Mouse (Mus musculus): ENCODE measurements around the gene Hist1h1t.

Gene Hist1h1t

DNA sequence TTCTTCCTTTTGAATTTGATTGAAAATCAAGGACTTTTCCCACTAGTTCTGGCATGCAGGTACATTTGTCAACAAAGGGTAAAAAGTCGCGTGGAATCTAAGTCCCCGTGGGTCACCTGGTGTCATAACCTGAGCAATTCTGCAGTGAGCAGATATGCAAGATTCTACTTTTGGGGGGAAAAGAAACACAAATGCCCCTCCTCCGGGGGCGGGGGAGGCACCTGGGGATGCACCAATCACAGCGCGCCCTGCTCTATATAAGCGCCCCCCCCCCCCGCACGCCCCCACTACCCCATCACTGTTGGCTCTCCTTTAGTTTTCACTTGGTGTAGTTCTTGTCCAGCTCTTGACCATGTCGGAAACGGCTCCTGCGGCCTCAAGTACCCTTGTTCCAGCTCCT, at the start of gene Hist1h1t:
Hist1h1t (plus strand) TSS at position 301 of the 400 bp plus-strand sequence.
- no peak for DNase-seq (ENCODE audit: low read depth, low spot score)

DNA sequence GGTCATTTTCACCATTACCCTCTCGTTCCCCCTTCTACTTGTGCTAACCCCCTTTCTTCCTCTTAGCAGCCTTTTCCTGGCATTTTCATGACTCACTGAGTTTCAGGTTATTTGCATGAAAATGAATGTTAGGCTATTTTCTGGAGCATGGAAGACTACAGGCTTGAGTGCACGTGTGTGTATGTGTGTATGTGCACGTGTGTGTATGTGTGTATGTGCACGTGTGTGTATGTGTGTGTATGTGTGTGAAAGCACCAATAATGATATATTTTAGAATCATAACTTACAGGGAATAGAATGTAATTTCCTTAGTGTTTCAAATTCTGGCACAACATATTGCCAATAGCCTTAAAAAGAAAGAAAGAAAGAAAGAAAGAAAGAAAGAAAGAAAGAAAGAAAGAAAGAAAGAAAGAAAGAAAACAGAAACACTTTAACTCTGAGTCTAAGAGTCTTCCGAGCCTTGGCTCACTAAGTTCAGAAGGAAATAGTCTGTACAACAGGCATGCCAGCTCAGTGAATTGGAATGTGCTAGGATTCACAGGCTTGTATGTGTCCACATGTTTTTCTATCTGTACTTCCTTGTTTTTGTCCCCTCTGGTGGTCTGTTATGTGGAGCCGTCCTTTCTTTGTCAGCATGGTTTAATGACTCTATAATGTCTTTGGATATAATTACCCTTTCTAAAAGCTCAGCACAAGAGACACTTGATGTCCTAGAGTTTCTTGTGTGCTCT, 35.8 kb upstream of the Hist1h1t start:
- DNase-seq (ENCODE audit: low read depth, low spot score) = no peak

DNA sequence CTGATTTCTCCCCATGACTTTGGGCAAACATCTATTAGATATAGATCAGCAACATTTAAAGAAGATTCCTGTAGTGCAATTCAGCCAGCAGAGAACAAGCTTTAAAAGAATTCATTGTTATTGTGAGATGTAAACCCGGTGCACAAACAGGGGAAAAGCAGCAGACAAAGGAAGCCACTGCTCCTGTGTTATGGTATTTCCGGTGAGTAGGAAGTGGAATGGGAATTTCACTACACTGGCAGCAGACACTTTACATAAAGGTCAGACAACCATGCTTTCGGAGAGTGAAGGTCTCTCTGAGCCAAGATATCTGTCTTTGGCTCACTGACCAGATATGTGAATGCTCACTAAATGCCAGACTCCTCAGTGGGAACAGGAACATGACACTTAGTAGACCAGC, 33.1 kb upstream of the Hist1h1t start:
- DNase-seq (ENCODE audit: low read depth, low spot score) = peak; percentile 58

DNA sequence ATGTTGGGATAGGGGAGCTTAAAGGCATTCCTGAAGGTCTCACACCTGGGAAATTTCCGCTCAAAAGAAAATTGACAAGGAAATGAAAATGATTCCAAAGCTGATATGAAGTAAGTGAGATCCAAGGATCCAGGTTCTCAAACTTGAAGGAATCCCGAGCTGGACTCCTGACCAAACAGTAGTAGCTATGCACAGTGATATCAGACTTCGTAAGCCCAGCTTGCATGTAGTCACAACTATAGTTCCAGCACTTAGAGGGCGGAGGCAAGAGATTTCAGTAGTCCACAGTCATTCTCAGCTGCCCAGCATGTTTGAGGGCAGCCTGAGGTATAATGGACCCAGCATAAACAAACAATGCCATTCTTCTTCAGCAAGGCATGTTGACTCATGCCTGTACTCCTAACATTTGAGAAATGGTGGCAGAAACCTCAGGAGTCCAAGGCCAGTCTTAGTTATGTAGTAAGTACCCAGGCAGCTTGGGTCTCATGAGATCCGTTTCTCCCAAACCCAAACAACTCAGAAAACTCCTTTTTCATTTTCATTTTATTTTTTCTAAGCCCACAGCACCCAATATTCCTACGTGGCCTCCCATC, 13.5 kb upstream of the Hist1h1t start:
- no peak for DNase-seq (ENCODE audit: low read depth, low spot score)

DNA sequence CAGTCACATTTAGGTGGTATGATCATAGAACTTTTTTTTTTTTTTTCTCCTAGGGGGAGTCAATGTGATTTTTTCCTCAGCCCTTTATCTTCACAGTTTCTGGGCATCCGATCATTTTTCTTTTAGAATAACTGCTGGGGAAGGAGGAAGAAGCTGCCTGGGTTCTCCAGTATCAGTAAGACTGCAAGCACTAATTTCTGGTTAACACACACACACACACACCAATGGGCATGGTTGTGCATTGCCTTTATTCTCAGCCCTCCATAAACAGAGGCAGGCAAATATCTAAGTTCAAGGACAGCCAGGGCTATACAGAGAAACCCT, 13.0 kb upstream of the Hist1h1t start:
- no peak for DNase-seq (ENCODE audit: low read depth, low spot score)

DNA sequence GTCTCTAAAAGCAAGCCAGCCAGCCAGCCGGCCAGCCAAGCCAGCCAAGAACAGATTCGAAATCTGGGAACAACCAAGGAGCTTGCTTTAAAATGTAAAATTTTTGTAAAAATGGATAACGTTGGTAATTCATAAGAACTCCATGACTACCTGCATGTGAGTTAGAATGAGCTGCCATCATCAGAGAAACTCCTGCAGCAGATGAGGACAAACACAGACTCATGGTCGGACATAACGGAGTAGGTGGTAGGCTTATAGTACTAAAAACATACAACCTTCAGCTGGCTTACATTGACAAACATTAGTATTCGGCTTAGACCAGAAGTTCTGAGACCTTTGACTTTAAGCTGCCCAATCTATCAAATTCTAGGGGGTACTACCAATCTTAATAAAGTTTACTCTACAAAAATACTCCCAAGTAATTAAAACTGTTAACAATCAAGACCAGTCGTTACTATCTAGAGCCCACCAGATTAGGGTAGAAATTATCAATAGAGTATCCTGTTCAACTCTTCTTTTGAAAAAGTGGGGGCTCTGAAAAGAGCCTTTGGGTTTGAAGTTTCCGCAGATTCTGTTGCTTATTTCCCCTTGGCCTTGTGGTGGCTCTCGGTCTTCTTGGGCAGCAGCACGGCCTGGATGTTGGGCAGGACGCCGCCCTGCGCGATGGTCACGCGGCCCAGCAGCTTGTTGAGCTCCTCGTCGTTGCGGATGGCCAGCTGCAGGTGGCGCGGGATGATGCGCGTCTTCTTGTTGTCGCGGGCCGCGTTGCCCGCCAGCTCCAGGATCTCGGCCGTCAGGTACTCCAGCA, 12.5 kb upstream of the Hist1h1t start:
- DNase-seq (ENCODE audit: low read depth, low spot score) = peak; percentile 34

DNA sequence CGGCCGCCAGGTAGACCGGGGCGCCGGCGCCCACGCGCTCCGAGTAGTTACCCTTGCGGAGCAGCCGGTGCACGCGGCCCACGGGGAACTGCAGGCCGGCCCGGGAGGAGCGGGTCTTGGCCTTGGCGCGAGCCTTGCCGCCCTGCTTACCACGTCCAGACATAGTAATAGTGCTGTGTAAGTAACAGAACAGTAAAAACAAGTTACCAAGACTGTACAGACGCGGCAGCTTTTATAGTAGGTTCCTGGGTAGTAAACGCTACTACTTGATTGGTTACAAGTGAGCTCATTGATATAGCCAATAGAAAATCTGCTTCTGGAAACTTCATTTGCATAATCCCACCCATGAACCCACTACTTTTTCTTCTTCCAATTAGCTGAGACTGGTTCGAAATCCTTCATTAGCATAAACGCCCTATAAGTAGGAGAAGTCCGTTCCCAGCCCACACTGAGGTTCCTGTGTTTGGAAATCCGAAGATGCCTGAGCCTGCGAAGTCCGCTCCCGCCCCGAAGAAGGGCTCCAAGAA, 11.8 kb upstream of the Hist1h1t start, which contains the start of the genes Hist1h2ac and Hist1h2bc:
Hist1h2ac (minus strand) TSS at position 194 of the 527 bp plus-strand sequence.
Hist1h2bc (plus strand) TSS at position 445 of the 527 bp plus-strand sequence.
- DNase-seq (ENCODE audit: low read depth, low spot score) = peak; percentile 97

DNA sequence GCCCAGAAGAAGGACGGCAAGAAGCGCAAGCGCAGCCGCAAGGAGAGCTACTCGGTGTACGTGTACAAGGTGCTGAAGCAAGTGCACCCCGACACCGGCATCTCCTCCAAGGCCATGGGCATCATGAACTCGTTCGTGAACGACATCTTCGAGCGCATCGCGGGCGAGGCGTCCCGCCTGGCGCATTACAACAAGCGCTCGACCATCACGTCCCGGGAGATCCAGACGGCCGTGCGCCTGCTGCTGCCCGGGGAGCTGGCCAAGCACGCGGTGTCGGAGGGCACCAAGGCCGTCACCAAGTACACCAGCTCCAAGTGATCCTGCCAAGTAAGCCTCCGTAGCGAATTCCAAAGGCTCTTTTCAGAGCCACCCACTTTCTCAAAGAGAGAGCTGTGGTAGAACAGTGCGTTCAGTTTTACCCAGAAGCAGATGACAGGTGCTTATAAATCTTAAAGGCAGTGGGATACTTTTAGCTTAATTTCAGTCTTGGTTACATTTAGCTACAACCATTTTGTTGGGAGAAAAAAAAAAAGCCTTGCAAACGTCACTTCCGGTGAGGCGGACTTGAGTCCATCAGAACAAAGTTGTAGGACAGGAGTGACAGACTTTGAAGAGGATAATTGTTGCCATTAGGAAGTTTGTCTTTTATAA, 11.2 kb upstream of the Hist1h1t start:
- peak; percentile 85 for DNase-seq (ENCODE audit: low read depth, low spot score)

DNA sequence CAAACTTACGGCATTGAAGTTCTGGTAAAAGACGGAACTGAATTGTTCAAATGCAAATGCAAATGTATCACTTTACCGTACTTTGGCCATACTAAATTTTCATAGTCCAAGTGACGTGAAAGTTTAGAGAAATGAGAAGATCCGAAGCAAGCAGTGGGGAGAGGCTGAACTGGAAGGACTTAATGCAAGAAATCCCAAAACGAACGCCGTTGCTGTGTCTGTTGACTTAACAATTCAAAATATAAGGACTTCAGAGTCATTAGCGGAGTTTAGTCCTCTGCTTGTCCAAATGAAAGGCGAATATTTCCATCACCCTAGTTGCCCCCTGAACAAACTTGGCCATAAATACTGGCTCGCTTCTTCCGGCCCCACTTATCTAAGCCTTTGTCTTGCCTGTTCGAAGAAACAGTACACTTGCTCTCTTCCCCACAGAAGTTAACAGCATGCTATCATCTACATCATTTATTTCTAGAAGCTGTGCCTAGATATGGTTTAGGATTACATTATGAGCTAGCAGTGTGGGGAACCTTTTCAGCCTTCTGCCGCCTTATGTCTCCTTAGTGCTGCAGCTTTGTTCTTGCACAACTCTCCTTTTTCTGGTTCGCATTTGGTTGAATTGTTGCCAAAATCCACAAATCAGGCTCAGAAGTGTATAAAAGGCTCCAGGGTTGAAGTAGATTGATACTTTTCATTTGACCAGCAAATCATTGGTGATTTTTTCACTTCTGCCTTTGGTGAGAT, 10.3 kb upstream of the Hist1h1t start:
- DNase-seq (ENCODE audit: low read depth, low spot score) = peak; percentile 48

DNA sequence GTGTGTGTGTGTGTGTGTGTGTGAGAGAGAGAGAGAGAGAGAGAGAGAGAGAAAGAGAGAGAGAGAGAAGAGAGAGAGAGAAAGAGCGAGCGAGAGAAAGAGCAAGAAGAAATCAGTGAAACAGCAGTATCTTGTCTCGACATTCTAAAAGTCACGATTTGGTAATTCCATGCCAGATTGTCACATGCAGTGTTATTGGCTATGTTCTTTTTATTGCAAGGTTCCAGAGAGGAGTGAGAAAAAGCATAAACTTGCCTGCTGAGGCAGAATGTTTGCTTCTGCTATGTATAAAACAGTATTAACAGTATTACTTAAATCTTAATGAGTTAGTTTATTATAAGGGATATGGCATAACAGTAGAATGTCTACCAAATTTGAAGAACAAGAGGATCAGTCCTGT, 9.6 kb upstream of the Hist1h1t start:
- no peak for DNase-seq (ENCODE audit: low read depth, low spot score)

DNA sequence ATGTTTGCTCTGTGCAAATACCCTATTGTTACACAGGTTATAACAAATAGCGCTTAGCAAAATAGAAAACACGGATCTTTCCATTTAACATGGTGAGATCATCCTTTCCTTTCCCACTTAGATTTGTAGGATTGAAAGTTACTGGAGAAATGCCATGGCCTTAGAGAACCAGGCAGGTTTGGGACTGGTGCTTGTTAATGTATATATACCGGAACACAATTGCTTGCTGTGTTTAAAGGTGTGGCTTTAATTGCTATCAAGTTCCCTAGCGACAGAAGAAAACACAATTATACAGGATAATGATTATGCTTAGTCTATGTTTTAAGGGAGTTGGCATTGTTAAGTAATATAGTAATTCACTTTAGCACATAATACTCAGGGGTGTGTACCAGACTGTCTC, 8.4 kb upstream of the Hist1h1t start:
- no peak for DNase-seq (ENCODE audit: low read depth, low spot score)

DNA sequence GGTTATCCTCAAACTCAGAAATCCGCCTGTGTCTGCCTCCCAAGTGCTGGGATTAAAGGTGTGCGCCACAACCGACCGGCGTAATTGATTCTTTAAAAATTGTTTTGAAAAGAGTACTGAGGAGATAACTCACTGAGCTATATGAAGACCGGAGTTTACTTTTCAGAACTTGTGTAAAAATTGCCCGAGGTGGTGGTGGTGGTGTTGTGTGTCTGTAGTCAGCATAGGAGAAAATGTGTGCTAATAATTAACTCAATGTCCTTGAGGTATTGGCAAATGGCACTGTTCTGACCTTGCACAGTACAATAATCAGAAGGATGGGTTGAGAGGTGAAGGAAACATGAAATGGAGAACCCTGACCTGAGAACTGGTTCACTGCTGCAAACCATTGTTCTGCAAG, 7.7 kb upstream of the Hist1h1t start:
- no peak for DNase-seq (ENCODE audit: low read depth, low spot score)

DNA sequence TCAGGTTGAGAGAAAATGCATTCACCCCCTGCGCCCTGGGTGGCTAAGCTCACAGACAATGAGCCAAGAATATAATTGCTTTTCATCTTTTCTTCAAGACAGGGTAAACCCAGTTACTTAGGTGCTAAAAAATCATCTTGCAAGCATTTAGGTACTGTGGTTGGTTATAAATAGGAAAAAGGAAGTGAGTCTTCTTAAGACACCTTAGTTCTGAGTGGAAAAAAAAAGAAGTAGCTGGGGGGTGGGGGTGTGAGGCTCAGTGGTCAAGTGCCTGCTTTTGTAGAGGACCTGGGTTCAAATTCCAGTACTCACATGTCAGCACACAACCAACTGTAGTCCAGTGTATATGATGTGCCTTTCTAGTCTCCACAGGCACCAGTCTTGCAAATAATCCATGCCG, 6.7 kb upstream of the Hist1h1t start:
- no peak for DNase-seq (ENCODE audit: low read depth, low spot score)

DNA sequence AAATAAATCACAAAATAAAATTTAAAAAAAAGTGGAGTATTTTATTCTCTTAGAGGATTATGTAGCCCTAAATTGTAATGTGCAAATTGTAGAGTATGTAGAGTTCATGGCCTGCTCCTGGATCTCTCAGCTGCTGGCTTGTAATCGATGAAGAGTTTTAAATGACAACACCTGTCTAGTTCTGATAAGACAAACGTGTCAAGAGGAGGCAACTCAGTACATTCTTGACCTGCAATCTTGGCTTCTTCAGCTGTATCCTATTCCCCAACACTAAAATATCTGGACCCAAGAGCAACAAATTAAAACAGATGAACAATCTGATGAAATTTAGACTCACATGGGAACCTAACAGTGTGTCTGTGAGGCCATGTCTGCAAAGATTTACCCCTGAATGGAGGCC, 6.2 kb upstream of the Hist1h1t start:
- DNase-seq (ENCODE audit: low read depth, low spot score) = no peak

DNA sequence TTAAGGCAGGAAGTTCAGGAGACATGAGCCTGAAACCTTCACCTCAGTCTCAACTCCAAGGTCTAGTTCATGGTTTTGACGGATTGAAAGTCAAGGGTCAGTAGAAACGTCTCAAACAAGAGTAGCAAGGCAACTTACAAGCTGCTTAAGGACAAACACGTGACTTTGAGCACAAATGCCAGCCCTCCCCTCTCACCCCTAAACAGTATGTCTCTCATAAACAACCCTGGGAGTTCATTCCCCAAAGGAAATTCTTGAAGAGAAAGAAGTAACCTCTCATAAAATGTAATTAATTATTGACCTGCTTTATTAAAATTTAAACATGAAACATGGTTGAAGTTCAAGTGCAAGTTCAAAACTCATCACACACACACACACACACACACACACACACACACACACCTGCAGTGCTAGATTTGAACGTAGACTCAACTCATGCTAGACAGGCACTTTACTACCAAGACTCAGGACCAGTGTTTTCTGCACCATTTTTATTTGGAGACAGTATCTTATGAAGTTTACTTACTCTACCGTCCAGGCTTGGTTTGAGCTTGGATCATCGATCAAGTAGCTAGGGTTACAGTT, 1.7 kb upstream of the Hist1h1t start:
- no peak for DNase-seq (ENCODE audit: low read depth, low spot score)

DNA sequence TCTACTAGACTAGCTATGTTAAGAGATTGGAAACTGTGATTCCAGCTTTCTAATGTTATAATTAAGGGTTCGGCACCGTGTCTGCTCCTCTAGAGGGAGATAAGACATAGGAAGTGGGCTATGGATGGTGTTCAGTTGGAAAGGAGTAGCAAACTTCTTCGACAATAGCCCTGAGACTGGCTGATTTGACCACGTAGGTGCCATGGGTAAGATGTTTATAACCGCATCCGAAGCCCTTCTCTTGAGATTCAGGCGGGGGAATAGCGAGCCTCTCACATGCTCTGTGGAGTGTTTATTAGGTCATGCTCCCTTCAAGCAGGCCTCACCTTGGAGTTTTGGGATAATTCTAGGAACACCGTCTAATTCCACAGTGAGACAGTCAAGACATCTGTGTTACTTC, 658 bp upstream of the Hist1h1t start:
- no peak for DNase-seq (ENCODE audit: low read depth, low spot score)

DNA sequence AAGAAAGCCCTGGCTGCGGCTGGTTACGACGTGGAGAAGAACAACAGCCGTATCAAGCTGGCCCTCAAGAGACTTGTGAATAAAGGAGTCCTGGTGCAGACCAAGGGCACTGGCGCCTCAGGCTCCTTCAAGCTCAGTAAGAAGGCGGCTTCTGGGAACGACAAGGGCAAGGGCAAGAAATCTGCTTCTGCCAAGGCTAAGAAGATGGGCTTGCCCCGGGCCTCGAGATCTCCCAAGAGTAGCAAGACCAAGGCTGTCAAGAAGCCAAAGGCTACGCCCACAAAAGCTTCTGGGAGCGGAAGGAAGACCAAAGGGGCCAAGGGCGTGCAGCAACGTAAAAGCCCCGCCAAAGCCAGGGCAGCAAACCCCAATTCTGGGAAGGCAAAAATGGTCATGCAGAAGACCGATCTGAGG, 454 bp downstream of the Hist1h1t start:
- peak; percentile 78 for DNase-seq (ENCODE audit: low read depth, low spot score)

DNA sequence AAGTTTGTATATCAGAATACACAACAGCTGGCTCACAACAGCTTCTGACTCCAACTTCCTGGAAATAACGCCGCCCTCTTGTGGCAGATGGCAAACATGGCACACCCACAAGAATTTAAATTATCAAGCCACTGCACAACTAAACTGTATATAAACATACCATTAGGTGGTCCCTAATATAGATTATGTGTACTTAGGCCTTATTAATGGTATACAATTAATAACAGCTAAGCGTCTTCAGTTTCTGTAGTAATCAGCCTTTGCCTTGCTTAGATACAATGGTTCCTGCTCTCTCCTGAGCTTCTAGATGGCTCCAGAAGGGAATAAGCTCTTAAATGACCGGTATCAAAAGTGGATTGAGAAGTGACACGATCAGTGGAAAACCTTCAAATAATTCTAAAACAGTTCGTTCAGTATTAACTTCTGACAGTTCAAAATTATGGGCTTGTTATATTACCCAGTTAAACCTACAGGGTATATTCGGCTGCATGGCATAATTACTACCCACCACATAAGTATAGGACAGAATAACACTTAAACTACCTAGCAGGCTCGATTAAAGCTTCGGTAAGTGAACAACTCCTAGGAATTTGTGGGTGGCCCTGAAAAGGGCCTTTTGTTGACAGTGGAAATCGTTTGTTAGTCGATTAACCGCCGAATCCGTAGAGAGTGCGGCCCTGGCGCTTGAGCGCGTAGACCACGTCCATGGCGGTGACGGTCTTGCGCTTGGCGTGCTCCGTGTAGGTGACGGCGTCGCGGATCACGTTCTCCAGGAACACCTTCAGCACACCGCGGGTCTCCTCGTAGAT, 2.1 kb downstream of the Hist1h1t start:
- peak; percentile 82 for DNase-seq (ENCODE audit: low read depth, low spot score)

DNA sequence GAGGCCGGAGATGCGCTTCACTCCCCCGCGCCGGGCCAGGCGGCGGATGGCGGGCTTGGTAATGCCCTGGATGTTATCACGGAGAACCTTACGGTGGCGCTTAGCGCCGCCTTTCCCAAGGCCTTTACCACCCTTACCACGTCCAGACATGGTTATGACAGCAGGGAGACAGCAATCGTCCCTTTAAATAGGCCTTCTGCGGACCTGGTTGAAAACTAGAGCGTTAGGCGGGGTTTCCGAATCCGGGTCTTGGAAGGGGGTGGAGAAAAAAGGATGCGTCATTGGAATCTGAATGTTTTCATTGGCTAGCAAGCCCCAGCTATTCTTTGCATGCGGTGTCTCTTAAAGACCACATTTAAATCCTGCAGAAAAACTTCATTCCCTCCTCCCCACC, 2.7 kb downstream of the Hist1h1t start, which contains the start of gene Hist1h4c:
Hist1h4c (minus strand) TSS at position 155 of the 394 bp plus-strand sequence.
- peak; percentile 97 for DNase-seq (ENCODE audit: low read depth, low spot score)

DNA sequence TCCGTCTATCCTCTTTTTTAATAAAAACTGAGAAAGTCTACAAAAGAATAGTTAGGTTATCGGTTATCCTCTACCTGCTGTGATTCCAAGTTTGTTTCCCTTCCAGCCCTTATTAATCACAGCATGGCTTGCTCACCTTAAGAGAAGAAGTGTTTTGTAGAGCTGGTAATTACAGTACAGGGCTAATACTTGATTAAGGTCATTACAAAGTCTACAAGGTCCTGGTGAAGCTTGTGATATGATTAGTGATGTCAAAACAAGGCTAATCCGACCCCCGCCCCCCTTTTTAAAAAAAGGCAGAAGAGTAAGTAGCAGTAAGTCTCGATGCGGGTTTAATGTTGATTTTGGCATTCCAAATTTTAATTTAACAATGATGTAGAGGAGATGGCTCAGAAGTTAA, 3.4 kb downstream of the Hist1h1t start:
- DNase-seq (ENCODE audit: low read depth, low spot score) = no peak

Data from ZHBTc4 (cell line).